Mouse (Mus musculus) mouse embryonic stem cell (cell line): ENCODE data around the gene Nfasc.

Experiments
- in situ Hi-C, 2 experiments: fragments of 300-500 bp; cut with MboI; formaldehyde crosslinking; loops; 1 replicate in 1 of 2; 3 replicates in 1 of 2; pipeline ENCODE4 v1.14.3; 2019 to 2020; ENCODE audit warnings: low sequenced_read_pairs in 2 of 2, low pct_unique_long_range_greater_than_20kb in 1 of 2, mixed read lengths in 1 of 2; ENCODE audit not compliant: unreplicated experiment in 1 of 2

Nfasc gene

GRCm38 (mm10) chr1:132659604-132660003 lies 82.0 kb downstream of the Nfasc start:
- in situ Hi-C loops: no loop called here

GRCm38 (mm10) chr1:132655611-132656010 lies 86.0 kb downstream of the Nfasc start:
- in situ Hi-C loops: no loop called here

GRCm38 (mm10) chr1:132654769-132655168 lies 86.8 kb downstream of the Nfasc start:
- in situ Hi-C loops: no loop called here

- in situ Hi-C loops: no loop called here
Observed at GRCm38 (mm10) chr1:132653841-132654457, 87.6 kb downstream of the Nfasc start.

GRCm38 (mm10) chr1:132653161-132653560 lies 88.4 kb downstream of the Nfasc start:
- in situ Hi-C loops: no loop called here

GRCm38 (mm10) chr1:132650680-132651079 lies 90.9 kb downstream of the Nfasc start:
- in situ Hi-C loops: no loop called here

- in situ Hi-C loops: no loop called here
Observed at GRCm38 (mm10) chr1:132647958-132648357, 93.6 kb downstream of the Nfasc start.

GRCm38 (mm10) chr1:132641049-132641795 lies 100.4 kb downstream of the Nfasc start:
- in situ Hi-C loops: no loop called here

GRCm38 (mm10) chr1:132640256-132640655 lies 101.3 kb downstream of the Nfasc start:
- in situ Hi-C loops: no loop called here

- in situ Hi-C loops: no loop called here
Observed at GRCm38 (mm10) chr1:132637346-132637745, 104.3 kb downstream of the Nfasc start.

GRCm38 (mm10) chr1:132629611-132630370 lies 111.8 kb downstream of the Nfasc start:
- in situ Hi-C loops: no loop called here

- in situ Hi-C loops: no loop called here
Observed at GRCm38 (mm10) chr1:132628599-132628998, 113.0 kb downstream of the Nfasc start.

GRCm38 (mm10) chr1:132628183-132628582 lies 113.4 kb downstream of the Nfasc start:
- in situ Hi-C loops: no loop called here

- in situ Hi-C loops: no loop called here
Observed at GRCm38 (mm10) chr1:132626125-132626756, 115.4 kb downstream of the Nfasc start.

GRCm38 (mm10) chr1:132625034-132625433 lies 116.6 kb downstream of the Nfasc start:
- in situ Hi-C loops: no loop called here

- in situ Hi-C loops: no loop called here
Observed at GRCm38 (mm10) chr1:132624466-132624865, 117.1 kb downstream of the Nfasc start.

GRCm38 (mm10) chr1:132623641-132624336 lies 117.8 kb downstream of the Nfasc start:
- in situ Hi-C loops: no loop called here

- in situ Hi-C loops: no loop called here
Observed at GRCm38 (mm10) chr1:132612066-132612465, 129.5 kb downstream of the Nfasc start.
